Mouse (Mus musculus) large intestine, adult 2 months (tissue): ENCODE measurements around the gene Ttc9b. TPM values are rescaled to one million over a fixed set of nuclear protein-coding genes. Genes with fewer than 3 reads are reported as not detected.
A peak's percentile ranks its signal among the peaks of the same experiment; 100 is the strongest.
"Not testable (repeated sequence)": the region's sequence is repeated elsewhere in the genome, so short reads cannot be mapped to it uniquely, and the experiment has no call there.

Experiments used
- DNase-seq: peaks from one replicate; pipeline ENCODE4 v3.0.0-alpha.2; 2012; ENCODE audit warnings: low read depth, low spot score
- WGBS: fragments of 180-500 bp; shearing (Covaris S2); methylation state at CpG from one replicate; pipeline ENCODE4 v1.1.7; 2018; 5-methylcytosine and 5-hydroxymethylcytosine counted together
- polyA plus RNA-seq: library from polyadenylated mRNA; depleted of rRNA; stranded (reverse); fragments of >200 nt; gene quantifications from 2 replicates; pipeline ENCODE4 v1.2.3, GENCODE M21; 2012

Ttc9b gene
- polyA plus RNA-seq, 1 experiment = 0.38 TPM

DNA sequence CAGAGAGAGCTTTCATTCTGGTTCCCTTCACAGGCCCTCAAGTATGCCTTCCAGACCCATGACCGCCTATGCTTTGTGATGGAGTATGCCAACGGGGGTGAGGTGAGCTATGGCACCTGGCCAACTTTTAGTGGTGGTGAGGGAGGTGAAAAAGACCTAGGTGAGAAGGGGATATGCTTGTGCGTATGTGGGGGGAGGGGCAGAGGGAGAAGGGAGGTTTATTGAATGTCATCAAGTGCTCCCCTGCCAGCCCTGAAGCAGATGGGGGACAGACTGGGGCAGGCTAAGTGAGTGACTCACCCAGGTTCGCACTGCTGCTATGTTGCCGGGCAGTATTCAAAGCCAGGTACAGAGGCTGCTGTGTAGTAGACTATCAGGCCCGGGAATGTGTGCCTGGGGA, 20.5 kb upstream of the Ttc9b start:
- no peak for DNase-seq
- 93% methylated on average over 6 of the region's 6 CpGs for WGBS

DNA sequence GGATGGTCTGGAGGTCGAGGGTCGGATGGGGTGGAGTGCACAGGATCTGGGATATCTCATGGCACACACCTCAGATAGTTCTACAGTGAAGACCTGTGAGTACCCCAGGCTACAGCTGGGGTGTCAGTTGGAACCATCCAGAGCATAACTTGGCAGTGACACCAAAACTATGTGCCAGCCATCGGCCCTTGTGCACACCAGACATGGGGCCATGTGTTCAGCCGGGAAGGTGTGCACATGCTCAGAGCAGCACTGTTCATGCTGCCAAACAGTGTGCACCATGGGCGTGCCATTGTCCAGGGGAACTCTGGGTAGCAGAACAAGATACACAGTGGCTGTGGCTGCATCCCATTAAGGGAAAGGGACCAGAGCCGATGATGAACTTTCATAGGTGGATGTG, 19.0 kb upstream of the Ttc9b start:
- WGBS = 92% methylated on average over 6 of the region's 6 CpGs
- no peak for DNase-seq

DNA sequence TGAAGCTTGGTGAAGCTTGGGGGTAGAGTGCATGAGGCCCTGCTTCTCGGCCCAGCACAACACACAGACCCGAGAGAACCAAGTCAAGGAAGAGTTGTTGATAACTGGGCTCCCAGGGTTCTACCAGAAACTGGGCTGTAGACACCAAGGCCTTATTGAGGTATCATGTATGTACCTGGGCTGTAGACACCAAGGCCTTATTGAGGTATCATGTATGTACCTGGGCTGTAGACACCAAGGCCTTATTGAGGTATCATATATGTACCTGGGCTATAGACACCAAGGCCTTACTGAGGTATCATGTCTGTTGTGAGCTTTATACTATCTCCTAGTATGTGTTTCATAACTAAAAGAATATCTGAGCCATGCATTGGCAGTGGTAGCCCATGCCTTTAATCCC, 18.6 kb upstream of the Ttc9b start:
- DNase-seq = not testable (repeated sequence)
- 96% methylated on average over 2 of the region's 2 CpGs for WGBS

DNA sequence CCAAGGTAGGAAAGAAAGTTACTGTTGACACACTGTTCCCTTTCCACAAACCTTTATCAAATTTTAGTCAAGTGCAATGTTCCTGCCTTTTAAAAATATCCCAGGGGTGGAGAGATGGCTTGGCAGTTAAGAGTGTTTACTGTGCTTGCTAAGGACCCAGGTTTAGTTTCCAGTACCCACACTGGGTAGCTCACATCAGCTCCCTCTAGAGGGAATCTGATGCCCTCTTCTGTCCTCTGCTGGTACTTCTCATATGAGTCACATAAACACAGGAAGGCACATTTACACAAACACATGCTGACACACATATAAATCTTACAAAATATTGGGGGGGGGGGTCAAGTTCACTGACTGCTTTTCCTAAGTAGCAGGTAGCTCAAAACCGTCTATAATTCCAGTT, 9.2 kb upstream of the Ttc9b start:
- 37% methylated on average over 1 of the region's 1 CpGs for WGBS

DNA sequence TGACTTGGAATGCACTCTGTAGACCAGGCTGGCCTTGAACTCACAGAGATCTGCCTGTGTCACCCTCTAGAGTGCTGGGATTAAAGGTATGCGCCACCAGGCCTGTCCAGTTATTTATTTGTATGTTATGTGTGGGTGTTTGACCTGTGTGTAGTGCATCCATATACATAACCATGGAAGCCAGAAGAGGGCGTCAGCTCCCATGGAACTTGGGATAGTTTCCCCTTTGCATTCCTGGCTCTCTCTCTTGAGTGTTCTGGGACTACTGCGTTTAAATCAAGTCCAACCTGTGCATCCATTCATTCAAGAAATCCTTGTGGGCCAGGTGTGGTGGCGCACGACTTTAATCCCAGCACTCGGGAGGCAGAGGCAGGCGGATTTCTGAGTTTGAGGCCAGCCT, 7.2 kb upstream of the Ttc9b start:
- 86% methylated on average over 7 of the region's 7 CpGs for WGBS

More for the DNA sequence above, 9.2 kb upstream of the Ttc9b start:
- DNase-seq = no peak

DNA sequence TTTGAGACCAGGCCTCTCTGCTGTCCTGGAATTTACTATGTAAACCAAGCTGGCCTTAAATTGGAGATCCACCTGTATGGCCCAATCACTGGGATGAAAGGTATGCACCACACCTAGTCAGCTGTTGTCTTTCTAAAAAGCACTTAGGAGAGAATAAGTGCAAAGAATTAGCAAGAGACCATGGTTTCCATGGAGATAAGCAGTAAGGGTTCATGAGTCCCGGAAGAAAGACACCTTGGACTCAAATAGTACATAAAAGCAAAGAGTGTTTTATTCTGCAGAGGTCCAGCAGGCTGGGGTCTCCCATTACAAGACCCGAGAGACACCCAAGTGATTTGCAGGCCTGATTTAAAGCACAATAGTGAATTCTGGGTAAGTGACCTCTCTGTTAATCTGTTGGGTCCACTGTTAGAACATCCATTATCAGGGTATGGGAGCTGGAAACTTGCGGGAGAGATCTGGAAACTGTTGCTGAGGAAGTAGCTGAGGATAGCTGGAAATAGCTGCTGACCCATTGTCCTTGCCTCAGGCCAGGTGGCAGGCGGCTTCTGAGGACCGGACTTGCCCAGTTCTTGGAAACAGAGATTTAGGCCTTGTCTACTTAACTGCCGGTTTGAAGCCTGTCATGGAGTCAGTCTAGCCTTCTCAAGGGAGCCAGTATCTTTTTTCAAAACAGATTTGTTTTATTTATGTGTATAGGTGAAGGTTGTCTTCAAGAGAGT, 6.3 kb upstream of the Ttc9b start:
- WGBS = 71% methylated on average over 6 of the region's 6 CpGs
- no peak for DNase-seq

More for the DNA sequence above, 7.2 kb upstream of the Ttc9b start:
- DNase-seq = no peak

DNA sequence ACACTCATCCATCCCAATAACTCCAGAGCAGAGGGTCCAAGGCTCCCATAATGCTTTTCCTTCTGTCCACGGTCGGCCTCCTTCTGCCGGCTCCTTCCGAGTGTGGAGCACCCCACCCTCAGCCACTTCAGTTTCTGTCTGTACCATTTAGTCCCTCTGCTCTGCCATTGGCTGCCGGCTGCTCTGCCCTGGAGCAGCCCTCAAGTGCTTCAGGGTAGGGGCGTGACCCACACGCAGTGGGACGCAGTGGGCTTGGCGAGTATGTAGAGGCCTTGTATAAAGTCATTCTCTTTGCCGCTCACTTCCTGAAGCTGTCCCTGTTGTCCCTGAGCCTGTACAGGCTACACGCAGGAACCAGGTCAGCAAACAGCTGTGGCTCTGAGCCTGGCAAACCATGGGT, 4.0 kb upstream of the Ttc9b start:
- WGBS = 80% methylated on average over 11 of the region's 11 CpGs
- no peak for DNase-seq

DNA sequence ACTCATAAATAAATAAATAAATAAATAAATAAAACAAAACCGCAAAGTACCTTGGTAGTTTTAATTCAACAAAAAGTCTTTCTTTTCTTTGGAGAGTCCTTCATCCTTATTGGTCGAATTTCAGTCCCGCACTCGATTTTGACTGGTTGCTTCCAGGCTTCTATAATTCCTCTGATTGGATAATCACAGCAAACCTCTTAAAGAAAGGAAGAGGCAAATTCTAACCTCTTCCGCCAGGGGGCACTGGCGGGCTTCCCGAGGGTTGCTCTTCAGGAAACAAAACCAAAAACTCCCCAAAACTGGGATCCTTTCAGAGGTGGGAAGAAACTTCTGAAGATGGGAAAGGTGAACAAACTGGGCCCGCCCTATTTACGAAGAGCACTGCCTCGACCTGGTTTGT, 2.8 kb upstream of the Ttc9b start:
- WGBS = 6% methylated on average over 10 of the region's 10 CpGs
- DNase-seq = peak; percentile 53

DNA sequence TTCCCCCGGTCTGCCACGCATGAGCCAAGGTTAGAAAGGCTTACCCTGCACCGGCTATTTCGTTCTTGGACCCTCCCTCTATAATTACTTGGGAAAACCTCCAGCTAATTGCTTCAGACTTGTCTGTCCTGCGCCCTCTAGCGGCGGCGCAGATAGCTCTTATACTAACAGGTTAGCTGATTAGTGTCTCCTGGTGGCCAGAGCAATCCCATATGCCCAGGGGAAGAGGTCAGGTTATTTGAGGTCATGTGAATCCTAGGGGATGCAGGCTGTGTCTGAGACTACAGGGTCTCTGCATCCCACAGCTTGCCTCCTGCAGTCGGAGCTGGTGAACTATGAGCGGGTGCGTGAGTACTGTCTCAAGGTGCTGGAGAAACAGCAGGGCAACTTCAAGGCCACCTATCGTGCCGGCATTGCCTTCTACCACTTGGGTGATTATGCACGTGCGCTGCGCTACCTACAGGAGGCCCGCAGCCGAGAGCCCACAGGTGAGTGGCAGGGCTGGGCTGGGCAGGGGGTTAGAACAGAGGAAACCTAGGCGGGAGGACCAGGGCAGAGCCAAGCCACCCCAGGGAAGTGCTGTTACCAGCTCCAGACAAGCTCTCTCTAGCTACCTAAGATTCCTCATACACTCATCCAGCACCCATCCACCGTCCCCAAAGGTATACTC, 1.0 kb downstream of the Ttc9b start:
- DNase-seq = peak; percentile 16

DNA sequence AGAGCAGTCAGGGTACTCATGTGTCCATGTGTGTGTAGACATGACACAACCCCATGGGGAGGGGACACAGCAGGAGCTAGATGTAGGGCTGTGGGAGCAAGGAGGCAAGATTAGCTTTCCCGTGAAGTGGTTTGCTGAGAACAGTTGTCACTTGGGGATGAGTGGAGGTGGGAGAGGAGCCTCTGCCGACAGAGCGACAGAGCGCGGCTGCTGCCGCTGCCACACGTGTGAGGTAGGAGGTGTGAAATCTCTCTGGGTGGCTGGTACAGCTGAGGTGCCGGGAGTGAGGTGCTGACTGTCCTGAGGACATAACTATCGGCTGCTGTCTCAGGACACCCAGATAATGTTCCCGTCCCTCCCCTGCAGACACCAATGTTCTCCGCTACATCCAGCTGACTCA, 1.8 kb downstream of the Ttc9b start:
- 62% methylated on average over 11 of the region's 11 CpGs for WGBS

More for the DNA sequence above, 1.0 kb downstream of the Ttc9b start:
- WGBS = 52% methylated on average over 20 of the region's 20 CpGs

DNA sequence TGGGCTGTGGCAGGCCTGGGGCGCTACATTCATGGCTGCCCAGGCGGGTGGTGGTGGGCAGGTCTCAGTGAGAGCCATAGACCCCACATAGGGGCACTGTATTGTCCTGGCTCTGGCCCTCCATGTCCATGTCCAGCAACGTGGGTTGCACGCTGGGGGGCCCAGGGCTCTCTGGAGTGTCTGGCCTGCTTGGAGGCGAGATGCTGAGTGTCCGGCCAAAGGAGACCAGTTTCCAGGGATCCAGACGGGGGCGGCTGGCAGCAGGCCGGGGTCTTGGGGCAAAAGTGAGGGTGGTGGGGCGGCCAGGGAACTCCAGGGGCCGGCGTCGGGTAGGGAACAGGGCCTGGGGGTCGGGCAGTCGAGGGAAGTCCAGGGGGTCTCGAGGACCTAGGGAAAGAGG, 2.9 kb downstream of the Ttc9b start:
- DNase-seq = no peak
- WGBS = 92% methylated on average over 16 of the region's 16 CpGs

More for the DNA sequence above, 1.8 kb downstream of the Ttc9b start:
- DNase-seq = no peak

DNA sequence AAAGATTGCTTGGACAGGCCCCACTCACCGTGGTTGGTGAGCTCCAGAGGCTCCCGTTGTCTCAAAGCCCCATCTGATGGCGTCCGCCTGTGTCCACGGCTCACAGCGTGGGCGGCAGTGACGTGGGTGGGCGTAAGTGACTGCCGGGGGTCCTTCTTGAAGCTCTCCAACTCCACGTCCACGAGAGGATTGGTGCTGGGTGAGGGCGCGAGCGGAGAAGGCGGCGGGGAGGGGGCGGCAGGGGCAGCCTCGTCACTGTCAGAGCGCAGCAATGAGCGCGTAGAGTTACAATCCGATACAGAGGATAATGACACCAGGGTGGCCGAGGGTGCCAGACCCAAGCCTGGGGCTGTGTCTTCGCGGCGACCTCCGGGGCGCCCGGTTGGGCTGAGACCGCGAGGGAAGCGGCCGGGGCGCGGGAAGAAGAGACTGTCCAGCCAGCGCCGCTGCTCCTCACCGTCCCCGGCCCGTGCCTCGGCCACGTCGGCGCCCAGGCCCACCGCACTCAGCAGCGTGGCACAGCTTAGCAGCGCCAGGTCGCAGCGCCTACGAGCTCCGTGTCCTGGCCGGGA, 4.2 kb downstream of the Ttc9b start:
- WGBS = 50% methylated on average over 53 of the region's 53 CpGs
- DNase-seq = no peak

DNA sequence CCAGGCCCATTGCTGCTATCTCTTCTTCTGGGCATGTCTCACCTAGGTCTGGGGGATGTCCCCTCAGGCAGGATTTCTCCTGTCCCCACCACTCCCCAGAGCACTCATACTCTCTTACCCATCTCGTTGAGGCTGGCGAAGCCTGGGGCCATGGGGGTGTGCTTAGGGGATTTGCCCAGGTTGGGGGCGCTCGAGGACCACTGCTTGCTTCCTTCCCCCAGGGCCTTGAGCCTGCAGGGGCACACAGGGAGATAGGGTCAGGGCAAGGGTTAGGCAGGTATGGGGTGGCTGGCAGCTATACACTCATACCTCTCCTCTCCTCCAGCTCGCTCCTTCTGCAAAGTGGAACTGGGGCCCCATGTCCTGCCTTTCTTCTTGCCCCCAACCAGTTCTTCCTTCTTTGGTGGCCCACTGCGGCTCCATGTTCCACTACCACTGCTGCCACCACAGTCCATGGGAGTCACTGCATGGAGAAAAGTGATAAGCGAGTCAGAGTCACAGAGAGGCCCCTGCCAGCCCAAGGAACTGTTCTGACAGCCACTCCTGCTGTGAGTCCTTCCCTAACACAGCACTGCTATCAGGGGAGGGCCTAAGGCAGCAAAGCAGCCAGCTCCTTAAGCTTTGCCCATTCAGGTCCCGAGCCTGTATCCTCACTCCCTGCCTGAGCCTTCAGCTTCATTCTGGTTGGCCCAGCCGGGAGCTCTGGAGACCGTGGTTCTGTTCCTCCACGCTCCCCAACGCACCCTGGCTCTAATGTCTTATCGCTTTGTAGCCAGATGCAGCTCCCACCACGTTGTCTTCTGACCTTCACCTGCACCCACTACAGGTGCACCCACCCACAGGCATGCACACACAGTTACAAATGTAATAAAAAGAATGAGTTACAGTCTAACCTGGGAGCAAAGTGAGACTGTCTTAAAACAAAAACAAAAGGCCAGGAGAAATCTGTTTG, 5.3 kb downstream of the Ttc9b start:
- WGBS = 72% methylated on average over 14 of the region's 14 CpGs
- no peak for DNase-seq

DNA sequence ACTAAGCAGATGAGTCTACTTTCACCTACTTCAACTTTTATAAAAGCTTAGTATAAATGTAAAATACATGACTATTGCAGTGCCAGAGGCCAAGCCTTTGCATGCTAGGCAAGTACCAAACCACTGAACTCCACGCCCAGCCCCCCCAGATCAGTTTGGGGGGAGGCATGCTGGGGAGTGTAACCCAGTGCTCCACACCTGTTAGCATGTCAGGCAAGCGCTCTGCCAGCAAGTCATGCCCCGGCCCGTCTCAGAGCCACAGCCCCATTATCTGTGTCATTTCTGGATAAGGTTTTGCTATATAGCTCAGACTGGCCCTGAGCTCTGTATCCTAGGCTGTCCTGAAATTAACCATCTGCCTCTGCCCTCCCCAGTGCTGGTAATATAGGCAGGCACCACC, 8.3 kb downstream of the Ttc9b start:
- 82% methylated on average over 4 of the region's 4 CpGs for WGBS
- no peak for DNase-seq

DNA sequence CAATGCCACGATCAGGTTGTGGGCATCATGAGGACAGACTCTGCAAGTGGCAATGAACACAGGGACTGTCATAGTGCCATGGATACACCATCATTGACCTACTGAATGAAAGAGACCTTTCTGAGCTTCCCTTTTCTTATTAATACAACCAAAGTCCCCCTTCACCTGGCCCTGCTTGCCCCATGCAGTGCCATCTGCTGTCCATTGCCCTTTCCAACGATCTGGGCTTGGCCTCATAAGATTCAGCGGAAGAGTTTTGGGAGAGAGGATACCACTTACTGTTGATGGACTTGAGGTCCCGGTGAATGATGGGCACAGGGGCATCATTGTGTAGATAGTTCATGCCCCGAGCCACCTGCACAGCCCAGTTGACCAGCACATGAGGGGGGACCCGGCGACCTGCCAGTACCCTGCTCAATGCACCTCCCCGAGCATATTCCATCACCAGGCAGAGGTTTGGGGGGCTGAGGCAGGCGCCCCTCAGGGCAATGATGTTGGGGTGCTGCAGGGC, 19.4 kb downstream of the Ttc9b start:
- 44% methylated on average over 9 of the region's 9 CpGs for WGBS
- no peak for DNase-seq

DNA sequence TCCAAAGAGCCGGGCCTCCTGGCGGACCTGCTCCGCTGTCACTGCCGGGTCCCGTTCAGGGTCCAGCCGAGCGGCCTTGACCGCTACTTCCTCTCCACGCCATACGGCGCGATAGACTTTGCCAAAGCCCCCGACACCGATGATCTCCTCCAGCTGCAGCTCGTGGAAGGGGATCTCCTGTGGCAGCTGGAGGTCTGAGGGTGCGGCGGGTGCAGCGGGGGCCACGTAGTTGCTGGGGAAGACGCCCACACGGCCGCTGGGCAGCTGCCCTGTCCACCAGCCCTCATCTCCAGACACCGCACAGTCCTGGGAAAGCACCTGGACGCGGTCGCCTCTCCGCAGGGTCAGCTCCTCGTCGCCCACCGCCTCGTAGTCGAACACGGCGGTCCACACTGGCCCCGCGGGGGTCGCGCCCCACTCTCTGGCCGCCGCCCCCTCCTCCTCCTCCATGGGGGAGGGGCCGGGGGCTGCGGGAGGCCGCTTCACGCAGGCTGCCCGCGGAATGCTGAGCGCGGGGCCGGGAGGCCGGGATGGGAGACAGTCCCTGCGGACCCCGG, 19.9 kb downstream of the Ttc9b start:
- under 1% methylated on average over 51 of the region's 52 CpGs for WGBS
- DNase-seq = no peak

DNA sequence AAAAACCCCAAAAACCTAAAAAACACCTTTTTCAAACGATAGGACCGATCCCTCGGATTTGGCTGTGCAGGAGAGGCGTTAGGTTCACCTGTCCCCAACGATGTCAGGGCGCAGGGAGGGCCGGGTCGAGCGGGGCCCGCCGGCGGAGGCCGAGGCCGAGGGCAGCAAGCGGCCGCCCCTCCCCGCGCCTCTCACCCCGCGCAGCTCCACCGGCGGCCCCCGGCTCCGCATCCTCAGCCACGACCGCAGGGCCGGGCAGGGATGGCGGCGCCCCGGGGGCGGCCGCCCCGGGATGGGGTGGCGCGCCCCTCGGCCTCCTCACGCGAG, 20.4 kb downstream of the Ttc9b start:
- WGBS = under 1% methylated on average over 31 of the region's 38 CpGs

DNA sequence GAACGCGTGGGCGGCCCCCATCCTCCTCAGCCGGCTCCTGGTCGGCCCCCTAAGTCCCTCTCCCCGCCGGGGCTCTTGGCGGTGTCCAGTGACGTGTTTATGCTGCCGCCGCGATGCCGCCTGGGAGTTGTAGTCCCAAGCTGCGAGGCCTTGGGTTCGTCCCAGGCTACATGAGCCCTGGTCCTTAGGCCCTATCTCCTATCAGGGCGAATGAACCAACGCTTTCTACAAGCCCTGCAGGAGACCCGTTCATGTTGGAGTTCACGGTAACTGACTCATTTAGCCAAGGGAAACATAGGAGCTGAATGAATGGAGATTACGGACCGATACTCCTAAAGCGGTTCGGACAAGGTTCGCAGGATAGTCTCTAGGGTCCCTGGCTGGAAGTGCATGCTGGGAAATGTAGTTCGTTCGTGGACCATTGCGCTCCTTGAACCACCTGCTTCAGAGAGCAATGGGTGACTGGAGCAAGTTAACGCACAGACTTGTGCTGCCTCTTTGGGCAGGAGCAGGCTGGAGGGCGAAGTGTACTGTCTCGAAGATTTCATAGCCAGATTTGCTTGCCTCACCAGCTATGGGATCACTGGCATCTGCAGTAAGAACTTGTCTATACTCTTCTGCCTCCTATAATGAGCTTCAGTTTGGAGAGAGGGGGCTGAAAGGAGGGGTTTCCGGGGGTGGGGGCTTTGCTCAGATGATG, 21.0 kb downstream of the Ttc9b start, which contains the start of gene Map3k10:
Map3k10 (minus strand) TSS at position 77 of the 700 bp plus-strand sequence.
- 1% methylated on average over 31 of the region's 31 CpGs for WGBS

More for the DNA sequence above, 20.4 kb downstream of the Ttc9b start:
- no peak for DNase-seq

DNA sequence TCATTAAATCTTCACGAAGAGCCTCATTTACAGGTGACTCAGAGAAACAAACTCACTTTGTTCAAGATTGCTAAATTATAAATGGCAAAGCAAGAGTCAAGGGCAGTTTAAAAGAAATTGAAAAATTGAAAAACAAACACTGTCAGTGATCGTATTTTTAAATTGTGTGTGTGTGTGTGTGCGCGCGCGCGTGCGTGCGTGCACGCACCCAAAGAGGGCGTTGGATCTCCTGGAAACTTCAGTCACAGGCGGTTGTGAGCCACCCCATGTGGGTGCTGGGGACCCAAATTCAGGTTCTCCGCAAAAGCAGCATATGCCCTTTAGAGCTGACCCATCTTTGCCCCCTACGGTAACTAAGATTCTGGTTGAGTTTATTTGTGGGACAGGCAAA, 21.5 kb downstream of the Ttc9b start:
- DNase-seq = no peak
- 28% methylated on average over 14 of the region's 14 CpGs for WGBS

More for the DNA sequence above, 21.0 kb downstream of the Ttc9b start, which contains the start of gene Map3k10:
- DNase-seq = peak; percentile 92
